Mouse (Mus musculus) liver, postnatal 0 days (tissue): ENCODE measurements around the gene Taok3.

ENCODE experiments used
- CTCF ChIP-seq: sonication (generic); IDR thresholded peaks from 2 replicates; pipeline ENCODE4 v1.5.1; 2016; ENCODE audit warnings: antibody characterized with exemption, low read depth
- EP300 ChIP-seq: IDR thresholded peaks from 2 replicates; pipeline ENCODE4 v1.6.1; 2016; ENCODE audit warnings: antibody characterized with exemption, low read depth, mild to moderate bottlenecking

DNA sequence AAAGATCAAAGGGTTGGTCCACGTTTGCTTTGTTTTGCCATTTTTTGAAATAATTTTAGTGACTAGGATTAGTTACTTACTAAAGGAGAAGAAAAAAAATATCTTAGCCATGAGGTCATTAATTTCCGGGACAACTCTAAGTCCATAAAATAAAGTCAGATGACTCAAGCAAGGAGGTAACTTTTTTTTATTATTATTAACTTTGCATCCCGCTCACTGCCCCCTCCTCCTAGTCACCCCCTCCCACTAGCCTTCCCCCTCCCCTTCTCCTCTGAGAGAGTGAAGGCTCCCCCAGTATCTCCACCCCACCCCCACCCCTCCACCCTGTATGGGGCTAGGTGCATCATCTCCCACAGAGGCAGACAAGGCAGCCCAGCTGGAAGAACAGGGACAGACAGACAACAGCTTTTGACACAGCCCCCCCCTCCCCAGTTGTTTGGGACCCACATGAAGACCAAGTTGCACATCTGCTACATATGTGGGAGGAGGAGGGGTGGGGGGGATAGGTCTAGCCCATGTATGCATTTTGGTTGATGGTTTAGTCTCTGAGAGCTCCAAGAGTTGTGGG is 15.0 kb downstream of the Taok3 start:
- no peak for TF ChIP-seq CTCF
- TF ChIP-seq EP300 = no peak
